Mouse (Mus musculus): ENCODE results near the gene Higd2a.

Gene Higd2a

GRCm38 (mm10) chr13:54589996-54590951 lies at the start of gene Higd2a, which contains the start of gene Nop16:
Gene Higd2a (plus strand): TSS chr13:54590207.
Gene Nop16 (minus strand): TSS chr13:54590090.
- peak; percentile 99 for DNase-seq

- DNase-seq = no peak
Measured at GRCm38 (mm10) chr13:54548036-54548435, 42.0 kb upstream of the Higd2a start.

GRCm38 (mm10) chr13:54556176-54556575 lies 33.8 kb upstream of the Higd2a start:
- DNase-seq = no peak

GRCm38 (mm10) chr13:54556796-54557195 lies 33.2 kb upstream of the Higd2a start:
- no peak for DNase-seq

GRCm38 (mm10) chr13:54557652-54558051 lies 32.4 kb upstream of the Higd2a start:
- DNase-seq = no peak

GRCm38 (mm10) chr13:54559656-54560055 lies 30.4 kb upstream of the Higd2a start:
- no peak for DNase-seq

- DNase-seq = peak; percentile 64
Measured at GRCm38 (mm10) chr13:54560608-54561007, 29.4 kb upstream of the Higd2a start.

GRCm38 (mm10) chr13:54562562-54562961 lies 27.4 kb upstream of the Higd2a start:
- no peak for DNase-seq

GRCm38 (mm10) chr13:54564232-54565200 lies 25.5 kb upstream of the Higd2a start:
- DNase-seq = no peak

GRCm38 (mm10) chr13:54565201-54565581 lies 24.8 kb upstream of the Higd2a start, which contains the start of gene 4833439L19Rik:
Gene 4833439L19Rik (minus strand): TSS chr13:54565435.
- DNase-seq = peak; percentile 95

GRCm38 (mm10) chr13:54565594-54566345 lies 24.2 kb upstream of the Higd2a start:
- DNase-seq = peak; percentile 66

- DNase-seq = no peak
Measured at GRCm38 (mm10) chr13:54568380-54568779, 21.6 kb upstream of the Higd2a start.

GRCm38 (mm10) chr13:54569282-54569681 lies 20.7 kb upstream of the Higd2a start:
- no peak for DNase-seq

- DNase-seq = no peak
Measured at GRCm38 (mm10) chr13:54570736-54571135, 19.3 kb upstream of the Higd2a start.

GRCm38 (mm10) chr13:54571637-54572036 lies 18.4 kb upstream of the Higd2a start:
- DNase-seq = no peak

- DNase-seq = no peak
Measured at GRCm38 (mm10) chr13:54572621-54573020, 17.4 kb upstream of the Higd2a start.

- DNase-seq = peak; percentile 81
Measured at GRCm38 (mm10) chr13:54574854-54575481, 15.0 kb upstream of the Higd2a start, which contains the start of gene Arl10. Gene Arl10 (plus strand): TSS chr13:54575015.

- no peak for DNase-seq
Measured at GRCm38 (mm10) chr13:54575489-54575888, 14.5 kb upstream of the Higd2a start.

GRCm38 (mm10) chr13:54577652-54578507 lies 12.1 kb upstream of the Higd2a start:
- no peak for DNase-seq

- no peak for DNase-seq
Measured at GRCm38 (mm10) chr13:54581385-54581784, 8.6 kb upstream of the Higd2a start.

- DNase-seq = no peak
Measured at GRCm38 (mm10) chr13:54582126-54582525, 7.9 kb upstream of the Higd2a start.
